Mouse (Mus musculus): ENCODE results near the gene Pwp2. TPM values are rescaled to one million over a fixed set of nuclear protein-coding genes. Genes with fewer than 3 reads are reported as not detected.
A peak's percentile ranks its signal among the peaks of the same experiment; 100 is the strongest.

The Pwp2 gene
- total RNA-seq, 2 experiments from 2014 or later, result 7.6 to 8.3 TPM

DNA sequence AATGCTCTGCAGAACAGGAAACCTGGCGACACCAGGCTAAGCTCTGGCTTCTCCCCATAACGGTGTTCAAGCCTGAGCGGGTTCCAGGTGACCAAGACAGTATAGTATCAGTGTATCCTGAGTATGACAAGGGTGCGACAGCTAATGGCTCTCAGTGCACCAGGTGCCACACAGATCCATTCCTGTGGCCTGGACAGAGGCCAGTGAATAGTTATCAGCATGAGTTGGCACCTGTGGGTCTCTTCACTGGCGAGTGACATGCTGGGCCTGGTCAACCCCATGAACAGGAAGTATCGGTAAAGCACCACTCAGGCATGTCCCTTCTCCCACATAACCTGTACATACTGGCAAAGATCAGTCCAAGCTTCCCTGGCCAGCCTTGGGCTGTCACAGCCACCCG, 13.9 kb downstream of the Pwp2 start:
- DNase-seq, result no peak

- DNase-seq, result no peak
Measured at GRCm38 (mm10) chr10:78170445-78170844, 14.5 kb downstream of the Pwp2 start.

GRCm38 (mm10) chr10:78169281-78170042, 15.5 kb downstream of the Pwp2 start, which contains the start of gene D10Jhu81e:
Gene D10Jhu81e, minus strand, starts transcription at chr10:78169782.
- DNase-seq, result peak; percentile 99

- DNase-seq, result no peak
Measured at GRCm38 (mm10) chr10:78168792-78169191, 16.2 kb downstream of the Pwp2 start.

- DNase-seq, result no peak
Measured at GRCm38 (mm10) chr10:78167775-78168174, 17.2 kb downstream of the Pwp2 start.

GRCm38 (mm10) chr10:78167333-78167732, 17.6 kb downstream of the Pwp2 start:
- DNase-seq, result no peak

- no peak for DNase-seq
Measured at GRCm38 (mm10) chr10:78165256-78166005, 19.5 kb downstream of the Pwp2 start.

DNA sequence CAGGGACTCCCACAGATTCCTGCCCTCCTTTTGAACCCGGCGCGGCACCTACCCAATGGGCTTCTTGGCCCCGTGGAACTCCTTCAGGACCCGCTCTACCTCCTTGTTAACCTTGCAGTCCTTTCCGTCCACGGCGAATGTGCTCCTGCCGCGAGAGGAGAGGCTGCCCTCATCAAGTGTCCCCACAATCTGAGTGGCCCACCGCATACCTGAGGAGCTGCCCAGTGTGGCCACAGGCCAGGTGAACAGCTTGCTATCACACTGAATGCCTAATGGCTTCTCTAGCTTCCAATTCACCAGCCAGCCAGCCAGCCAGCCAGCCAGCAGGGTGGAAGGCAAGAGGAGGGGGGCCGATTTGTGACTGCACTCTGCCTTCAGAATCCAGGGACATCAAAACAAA, 20.2 kb downstream of the Pwp2 start:
- DNase-seq, result no peak

- peak; percentile 43 for DNase-seq
Measured at GRCm38 (mm10) chr10:78163923-78164322, 21.0 kb downstream of the Pwp2 start.

DNA sequence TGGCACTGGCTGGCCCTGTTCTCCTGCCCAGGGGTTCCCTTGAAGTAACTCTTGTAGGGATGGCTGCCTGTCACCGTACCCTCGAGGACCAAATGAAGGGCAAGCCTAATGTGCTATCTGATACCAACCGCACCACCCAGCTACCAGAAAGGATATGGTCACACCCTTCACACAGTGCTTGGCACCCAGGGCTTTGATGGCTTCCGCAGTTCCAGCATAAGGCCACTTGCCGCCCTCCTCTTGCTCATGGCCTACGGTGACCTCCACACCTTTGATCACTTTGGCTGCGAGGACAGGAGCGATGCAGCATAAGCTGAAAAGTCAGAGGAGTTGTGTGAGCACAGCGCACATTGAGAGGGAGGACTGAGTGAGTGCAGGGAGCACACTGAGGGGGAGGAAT, 21.7 kb downstream of the Pwp2 start:
- no peak for DNase-seq

- DNase-seq, result no peak
Measured at GRCm38 (mm10) chr10:78162646-78163045, 22.3 kb downstream of the Pwp2 start.

DNA sequence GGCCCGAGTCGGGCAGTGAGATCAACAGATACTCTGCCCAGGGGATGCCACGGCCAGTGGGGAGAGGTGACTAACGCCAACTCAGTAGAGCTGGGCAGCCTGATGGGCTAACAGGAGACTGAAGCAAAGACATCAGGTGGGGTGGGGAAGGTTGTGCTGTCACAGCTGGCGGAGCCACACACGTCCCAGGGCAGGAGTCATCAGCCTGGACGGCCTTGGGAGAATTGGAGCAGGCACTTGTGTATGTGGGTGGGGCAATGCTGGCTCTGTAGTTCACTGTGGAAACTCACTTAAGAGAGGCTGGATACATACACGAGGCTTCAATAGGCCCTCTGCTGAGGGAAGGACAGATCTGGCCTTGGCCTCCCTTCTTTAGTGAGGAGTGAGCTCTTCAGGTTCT, 23.9 kb downstream of the Pwp2 start:
- DNase-seq, result no peak

DNA sequence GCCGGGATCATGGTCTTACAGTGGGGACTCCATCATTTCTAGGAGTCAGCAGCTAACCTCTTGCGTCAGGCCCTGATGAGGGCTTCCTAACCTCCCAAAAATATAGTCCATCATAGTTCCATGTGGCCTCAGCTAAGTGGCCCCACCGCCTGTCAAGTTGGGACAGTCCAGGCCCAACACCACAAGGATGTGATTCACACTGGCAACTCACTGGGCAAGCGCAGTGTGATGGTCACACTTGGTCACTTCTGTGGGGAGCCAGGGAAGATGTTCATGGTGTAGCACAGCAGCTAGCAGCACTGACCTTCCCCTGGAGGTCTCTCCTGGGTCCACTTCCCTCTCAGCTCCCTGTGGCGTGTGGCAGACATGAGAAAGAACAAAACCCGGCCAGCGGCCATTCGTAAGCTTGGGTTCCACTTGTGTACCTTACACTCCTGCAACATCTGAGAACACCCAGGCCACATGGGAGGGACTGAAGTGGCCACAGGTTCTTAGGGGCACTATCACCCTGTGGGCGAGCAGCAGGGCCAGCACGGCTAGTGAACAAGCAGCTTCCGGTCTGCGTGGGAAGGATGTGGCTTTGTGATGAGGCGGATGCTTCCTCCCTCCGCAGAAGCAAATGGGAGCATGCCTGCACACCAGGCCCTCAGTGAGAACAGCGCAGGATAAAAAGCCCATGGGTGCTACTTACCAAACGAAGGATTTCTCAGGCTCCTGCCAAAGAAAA, 24.4 kb downstream of the Pwp2 start:
- no peak for DNase-seq

GRCm38 (mm10) chr10:78159906-78160305, 25.0 kb downstream of the Pwp2 start:
- peak; percentile 76 for DNase-seq

- DNase-seq, result no peak
Measured at GRCm38 (mm10) chr10:78159252-78159878, 25.6 kb downstream of the Pwp2 start.

DNA sequence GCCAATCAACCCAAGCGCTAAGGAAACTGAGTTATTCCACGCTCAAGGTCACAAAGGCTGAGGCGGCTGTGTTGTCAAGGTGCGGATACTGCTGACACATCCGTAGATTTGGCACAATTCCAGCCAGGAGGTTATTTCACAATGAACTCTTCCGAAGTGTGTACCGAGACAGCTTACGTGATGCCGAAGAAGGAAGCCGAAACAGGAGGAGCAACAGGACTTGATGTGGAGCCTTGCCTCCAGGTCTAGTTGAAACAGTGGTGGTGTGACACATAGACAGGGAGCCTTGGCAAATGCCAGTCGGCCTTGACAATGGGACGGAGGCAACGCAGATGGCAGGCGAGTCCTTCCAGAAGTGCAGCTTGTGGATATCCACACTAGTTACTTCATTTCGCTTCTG, 26.9 kb downstream of the Pwp2 start:
- no peak for DNase-seq

- no peak for DNase-seq
Measured at GRCm38 (mm10) chr10:78156926-78157325, 28.0 kb downstream of the Pwp2 start.

GRCm38 (mm10) chr10:78148834-78149766, 35.8 kb downstream of the Pwp2 start:
- no peak for DNase-seq

DNA sequence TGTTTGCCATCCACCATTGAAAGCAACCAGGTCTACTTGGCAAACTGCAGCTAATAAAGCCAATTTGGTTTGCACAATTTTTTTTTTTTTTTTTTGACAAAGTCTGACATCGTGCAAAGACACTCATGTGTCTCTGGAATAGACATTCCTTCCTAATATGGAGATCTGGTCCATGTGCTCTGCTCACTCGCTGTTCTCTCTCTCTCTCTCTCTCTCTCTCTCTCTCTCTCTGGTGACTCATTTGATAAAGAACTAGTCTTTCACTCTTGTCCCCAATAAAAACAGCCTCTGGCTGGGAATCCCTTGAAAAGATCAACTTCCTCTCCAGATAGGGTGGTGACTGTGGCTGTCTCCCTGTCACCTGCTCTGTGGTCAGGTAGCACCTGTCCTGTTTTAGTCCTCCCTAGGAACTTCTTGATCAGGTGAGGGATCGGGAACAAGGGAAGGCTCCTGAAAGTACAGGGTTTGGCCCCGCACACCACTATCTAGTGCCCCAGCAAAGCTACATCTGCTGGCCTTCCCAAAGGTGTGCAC, 37.0 kb downstream of the Pwp2 start:
- DNase-seq, result no peak

DNA sequence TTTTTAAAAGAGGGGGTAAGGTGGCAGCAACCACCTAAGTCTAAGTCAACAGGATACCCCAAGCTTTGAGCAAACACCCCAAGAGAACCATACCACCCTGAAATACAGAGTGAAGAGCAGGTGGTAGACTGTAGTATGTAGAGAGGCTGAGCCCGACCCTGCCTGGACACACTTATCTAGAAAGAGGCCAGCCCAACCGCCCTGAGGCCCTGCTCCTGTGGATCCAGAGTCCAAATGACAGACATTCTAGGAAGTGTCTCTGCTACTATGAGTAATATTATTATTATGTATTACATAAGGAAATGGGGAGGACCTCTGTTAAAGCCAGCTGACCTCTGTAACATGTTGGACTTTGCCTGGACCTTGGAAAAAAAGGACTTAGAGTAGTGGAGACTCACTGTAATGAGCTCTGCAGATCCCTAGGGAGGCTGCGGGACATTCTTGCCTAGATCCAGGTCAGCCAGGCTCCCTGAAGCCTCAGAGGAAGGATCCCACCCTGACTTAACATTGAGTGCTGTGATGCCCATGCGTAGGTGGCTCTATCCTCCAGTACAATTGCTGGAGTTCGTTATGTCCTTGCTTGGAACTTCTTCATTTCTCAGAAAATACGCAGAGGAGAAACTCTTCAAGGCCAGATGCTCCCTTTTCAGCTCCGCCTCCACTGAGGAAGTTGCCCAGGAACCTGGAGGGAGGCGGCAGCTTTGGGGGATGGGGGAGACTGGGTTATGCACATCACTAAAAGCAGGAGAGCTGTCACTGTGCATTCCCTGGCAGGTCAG, 41.0 kb downstream of the Pwp2 start:
- no peak for DNase-seq

Data from gastrocnemius, postnatal 25 days (tissue).